Mouse (Mus musculus): ENCODE measurements around the gene N4bp1.

DNA sequence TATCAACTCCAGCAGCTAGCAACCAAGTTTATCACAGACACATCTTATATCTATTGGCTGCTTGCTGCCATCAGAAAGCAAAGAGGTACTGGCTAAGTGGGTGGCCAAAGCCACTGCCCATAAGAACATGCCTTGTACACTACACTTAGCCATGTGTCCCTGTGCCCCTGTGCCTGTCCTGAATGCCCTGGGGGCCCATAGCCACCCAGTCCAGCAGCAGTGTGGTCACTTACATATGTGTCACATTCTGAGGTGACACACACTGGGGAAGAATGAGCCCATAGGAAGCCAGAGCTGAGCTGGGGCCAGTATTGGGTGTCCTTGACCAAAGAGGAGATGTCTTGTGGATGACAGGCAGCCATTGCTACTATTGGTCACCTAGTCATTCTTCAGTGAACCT lies 49.2 kb downstream of the N4bp1 start:
- TF ChIP-seq CTCF (IDR thresholded peaks at IDR 0.05; ENCODE audit: control insufficient read depth, insufficient read depth, insufficient replicate concordance, low read depth, low read length) (no peak), POLR2A (IDR thresholded peaks at IDR 0.05; ENCODE audit: control insufficient read depth, low read depth, low read length) (no peak)
